Mouse (Mus musculus): ENCODE data around the gene Bst2.

Gene Bst2

DNA sequence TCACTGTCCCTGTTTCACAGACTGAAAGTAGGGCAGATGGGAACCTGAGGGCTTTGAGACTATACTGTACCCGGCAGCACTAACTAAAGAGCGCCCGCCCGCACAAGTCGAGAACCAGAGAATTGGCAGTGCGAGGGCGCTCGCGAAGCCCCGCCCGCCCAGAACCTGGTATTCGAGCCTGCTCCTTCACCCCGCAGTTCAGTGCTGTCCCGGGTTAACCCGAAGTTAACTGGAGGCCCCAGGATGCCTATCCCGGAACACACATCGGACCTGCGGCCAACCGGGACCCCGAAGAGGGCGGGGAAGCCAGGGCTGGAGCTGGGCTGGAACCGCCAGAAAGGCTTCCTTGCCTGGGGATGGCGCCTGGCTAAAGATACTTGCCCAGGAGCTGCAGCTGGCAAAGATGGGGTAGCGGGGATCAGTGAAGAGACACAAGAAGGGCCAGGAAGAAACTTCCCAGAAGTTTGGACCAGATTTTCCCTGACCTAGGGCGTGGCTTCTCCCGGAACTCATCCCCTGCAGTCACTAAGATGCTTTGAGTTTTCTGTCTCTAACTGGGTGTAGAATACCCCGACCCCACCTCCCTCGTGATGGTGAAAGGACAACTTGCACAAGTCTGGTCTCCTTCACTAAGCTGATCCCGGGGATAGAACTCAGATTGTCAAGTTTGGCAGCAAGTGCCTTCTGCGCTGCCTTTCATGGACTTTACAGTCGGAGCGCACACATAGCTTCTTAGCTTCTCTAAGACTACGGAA is 49.4 kb downstream of the Bst2 start, which contains the start of gene Gtpbp3:
Gtpbp3 (plus strand) TSS at position 413 of the 755 bp plus-strand sequence.
- in situ Hi-C loops (cut with MboI; ENCODE audit: unreplicated experiment in 2 of 2), result no loop called here

DNA sequence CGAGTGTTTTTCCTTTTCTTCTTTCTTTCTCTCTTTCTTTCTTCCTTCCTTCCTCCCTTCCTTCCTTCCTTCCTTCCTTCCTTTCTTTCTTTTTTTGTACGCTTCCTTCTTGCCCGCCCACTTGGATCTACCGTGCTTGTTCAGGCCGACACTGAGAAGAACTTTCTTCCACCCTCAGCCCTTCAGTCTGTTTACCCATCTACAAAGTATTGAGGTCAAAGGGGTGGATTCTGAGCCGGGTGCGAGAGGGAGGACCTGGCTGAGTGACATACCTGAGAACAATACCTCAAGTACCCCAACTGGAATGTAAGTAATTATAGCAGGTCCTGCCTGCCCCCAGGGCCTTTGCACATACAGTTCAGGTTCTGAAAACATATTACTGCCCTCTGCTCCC is 51.1 kb downstream of the Bst2 start:
- in situ Hi-C loops (cut with MboI; ENCODE audit: unreplicated experiment in 2 of 2), result no loop called here

DNA sequence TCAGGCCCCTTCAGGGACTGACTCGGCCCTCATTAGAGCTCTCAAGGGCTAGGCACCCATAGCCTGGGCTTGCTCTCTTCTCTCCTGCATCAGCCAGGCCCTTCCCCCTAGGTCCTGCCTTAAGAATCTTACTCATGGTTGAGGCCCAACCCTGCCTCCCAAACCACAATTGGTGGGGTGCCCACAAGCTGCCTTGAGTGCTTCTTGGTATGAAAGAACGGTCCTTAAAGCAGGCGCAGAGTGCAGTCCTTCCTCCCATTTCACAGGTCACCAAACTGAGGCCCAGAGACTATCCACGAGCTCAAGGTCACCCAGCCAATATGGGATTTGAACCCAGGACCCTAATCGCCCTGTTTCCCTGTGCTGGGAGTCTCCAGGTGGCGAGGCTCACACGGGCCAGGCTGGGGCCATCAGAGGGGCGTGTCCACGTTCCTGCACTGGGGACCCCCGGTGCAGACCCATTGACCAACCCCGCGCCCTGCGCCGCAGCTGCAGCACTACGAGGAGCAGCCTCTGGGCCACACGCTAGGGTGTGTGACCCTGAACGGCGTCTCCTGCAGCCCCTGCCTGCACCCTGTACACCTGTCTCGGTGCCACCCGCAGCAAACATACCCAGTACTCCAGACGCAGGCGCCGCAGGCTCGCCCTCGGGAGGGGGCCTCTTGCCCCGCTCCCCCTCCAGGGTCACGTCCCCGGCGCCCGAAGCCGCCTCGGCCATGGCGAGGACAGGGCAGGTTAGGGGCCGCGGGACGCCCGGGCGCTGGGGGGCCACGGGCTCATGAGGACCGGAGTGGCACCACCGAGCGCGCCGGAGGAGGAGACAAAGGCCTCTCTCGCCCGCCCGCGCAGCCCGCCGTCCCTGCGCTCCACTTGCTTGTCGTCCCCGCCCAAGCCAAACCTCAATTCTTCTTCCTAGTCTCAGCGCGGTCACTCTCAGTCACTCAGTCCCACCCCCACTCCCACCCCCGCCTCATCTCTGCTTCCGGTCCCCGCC is 51.8 kb downstream of the Bst2 start, which contains the start of gene Ano8:
Ano8 (minus strand) TSS at position 822 of the 994 bp plus-strand sequence.
- in situ Hi-C loops (cut with MboI; ENCODE audit: unreplicated experiment in 2 of 2), result no loop called here

- in situ Hi-C loops (cut with MboI; ENCODE audit: unreplicated experiment in 2 of 2), result no loop called here
Observed at GRCm38 (mm10) chr8:71484736-71485135, 52.5 kb downstream of the Bst2 start.

Data from v-Abl transformed pro-B cells (cell line).